Mouse (Mus musculus) heart, embryonic 16.5 days (tissue): ENCODE measurements around the gene Btbd9. TPM values are rescaled to one million over a fixed set of nuclear protein-coding genes. Genes with fewer than 3 reads are reported as not detected.

Source experiments
- ATAC-seq: fragments of 200-750 bp; cut with Nextera tagmentation; replicated peaks from 2 replicates; pipeline ENCODE4 v1.8.0; 2017; ENCODE audit warnings: moderate number of reproducible peaks; ENCODE audit not compliant: insufficient read depth, low FRiP score; ENCODE audit errors: extremely low read depth
- H3K27ac ChIP-seq: fragments of 300-500 bp; sonication (generic); 2 replicates; pipeline ENCODE4 v1.5.1; 2014; ENCODE audit warnings: mild to moderate bottlenecking, low read length, control low read depth, moderate library complexity
- H3K27me3 ChIP-seq: fragments of 300-500 bp; sonication (generic); 2 replicates; pipeline ENCODE4 v1.6.1; 2014; ENCODE audit warnings: low read length, mixed read lengths; ENCODE audit not compliant: control insufficient read depth, insufficient read depth
- H3K36me3 ChIP-seq: fragments of 300-500 bp; sonication (generic); 2 replicates; pipeline ENCODE4 v1.6.1; 2014; ENCODE audit not compliant: control insufficient read depth, insufficient read depth
- H3K4me1 ChIP-seq: fragments of 300-500 bp; sonication (generic); 2 replicates; pipeline ENCODE4 v1.6.1; 2014; ENCODE audit warnings: low read length, mixed read lengths; ENCODE audit not compliant: control insufficient read depth, insufficient read depth
- H3K4me2 ChIP-seq: fragments of 300-500 bp; sonication (generic); 2 replicates; pipeline ENCODE4 v1.6.1; 2014; ENCODE audit warnings: low read depth, mild to moderate bottlenecking, control low read depth, low read length
- H3K4me3 ChIP-seq: fragments of 300-500 bp; sonication (generic); 2 replicates; pipeline ENCODE4 v1.5.1; 2014; ENCODE audit warnings: mild to moderate bottlenecking, control low read depth, low read length
- H3K9ac ChIP-seq: fragments of 300-500 bp; sonication (generic); 2 replicates; pipeline ENCODE4 v1.6.1; 2014; ENCODE audit warnings: low read length, control low read depth
- H3K9me3 ChIP-seq: fragments of 300-500 bp; sonication (generic); replicated peaks from 2 replicates; pipeline ENCODE4 v1.6.1; 2016; ENCODE audit warnings: low read length; ENCODE audit not compliant: control insufficient read depth
- WGBS: fragments of 180-500 bp; shearing (Covaris S2); extraction: QIAGEN DNeasy Blood & Tissue Kit; methylation state at CpG from one replicate; pipeline ENCODE4 v1.1.7; 2014; 5-methylcytosine and 5-hydroxymethylcytosine counted together
- polyA plus RNA-seq: library from polyadenylated mRNA; unstranded; fragments of >200 nt; fragmentation: Nextera tagmentation; extraction: Ambion mirVana; gene quantifications from 2 replicates; pipeline ENCODE4 v1.2.1, GENCODE M21; 2015

Gene Btbd9
- polyA plus RNA-seq, 1 experiment from 2014 or later: 38.9 TPM

DNA sequence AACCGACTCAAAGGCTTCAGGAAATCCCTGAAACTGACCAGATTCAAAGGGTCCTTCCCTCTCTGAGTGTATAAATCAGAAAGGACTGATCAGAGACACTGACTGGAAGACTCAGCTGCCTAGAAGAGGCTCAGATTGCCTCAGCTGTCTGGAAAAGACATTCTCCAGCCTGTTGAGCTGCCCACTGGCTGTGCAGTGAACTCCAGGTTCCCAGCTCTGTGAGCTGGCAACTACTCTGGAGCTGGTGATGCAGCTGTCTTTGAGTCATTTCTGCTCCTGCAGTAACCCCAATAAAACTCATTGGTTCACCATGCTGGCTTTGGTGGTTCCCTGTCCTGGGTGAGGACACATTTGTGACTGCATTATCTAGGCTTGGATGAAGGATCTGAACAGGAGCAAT, 344.8 kb downstream of the Btbd9 start:
- no peaks in the 10 kb centered on the region for H3K36me3 ChIP-seq
- WGBS: 89% methylated on average over 1 of the region's 1 CpGs
- no peak for ATAC-seq
- no peak overlapping the region for H3K4me2 ChIP-seq
- H3K9ac ChIP-seq: no peak overlapping the region
- H3K27ac ChIP-seq: no peak overlapping the region
- H3K27me3 ChIP-seq: no peaks in the 10 kb centered on the region
- H3K4me1 ChIP-seq: peaks cover 12% of the 10 kb centered on the region
- no peaks in the 10 kb centered on the region for H3K9me3 ChIP-seq
- no peak overlapping the region for H3K4me3 ChIP-seq

DNA sequence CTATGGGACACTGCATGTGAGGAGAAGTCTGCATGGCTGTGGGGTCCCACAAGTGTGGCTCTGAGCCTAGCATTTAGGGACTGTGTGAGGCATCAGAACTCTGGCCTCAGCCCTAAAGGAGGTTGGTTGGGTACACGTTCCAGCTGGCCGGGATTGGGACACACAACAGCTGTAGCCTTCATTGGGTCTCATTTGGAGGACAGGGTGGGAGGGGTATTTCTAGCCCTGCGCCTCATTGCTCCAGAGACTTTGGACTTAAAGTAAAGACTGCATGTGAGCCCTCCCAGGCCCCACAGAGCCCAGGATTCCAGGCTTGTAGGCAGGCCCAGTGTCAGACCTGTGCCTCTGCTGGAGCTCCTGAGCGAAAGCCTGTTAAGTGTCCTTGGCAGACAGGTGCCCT, 345.9 kb downstream of the Btbd9 start:
- no peak for ATAC-seq
- H3K36me3 ChIP-seq: no peaks in the 10 kb centered on the region
- H3K4me2 ChIP-seq: no peak overlapping the region
- H3K27ac ChIP-seq: no peak overlapping the region
- WGBS: 91% methylated on average over 4 of the region's 4 CpGs
- no peaks in the 10 kb centered on the region for H3K27me3 ChIP-seq
- no peak overlapping the region for H3K9ac ChIP-seq
- H3K9me3 ChIP-seq: no peaks in the 10 kb centered on the region
- H3K4me1 ChIP-seq: peaks cover 12% of the 10 kb centered on the region
- H3K4me3 ChIP-seq: no peak overlapping the region

DNA sequence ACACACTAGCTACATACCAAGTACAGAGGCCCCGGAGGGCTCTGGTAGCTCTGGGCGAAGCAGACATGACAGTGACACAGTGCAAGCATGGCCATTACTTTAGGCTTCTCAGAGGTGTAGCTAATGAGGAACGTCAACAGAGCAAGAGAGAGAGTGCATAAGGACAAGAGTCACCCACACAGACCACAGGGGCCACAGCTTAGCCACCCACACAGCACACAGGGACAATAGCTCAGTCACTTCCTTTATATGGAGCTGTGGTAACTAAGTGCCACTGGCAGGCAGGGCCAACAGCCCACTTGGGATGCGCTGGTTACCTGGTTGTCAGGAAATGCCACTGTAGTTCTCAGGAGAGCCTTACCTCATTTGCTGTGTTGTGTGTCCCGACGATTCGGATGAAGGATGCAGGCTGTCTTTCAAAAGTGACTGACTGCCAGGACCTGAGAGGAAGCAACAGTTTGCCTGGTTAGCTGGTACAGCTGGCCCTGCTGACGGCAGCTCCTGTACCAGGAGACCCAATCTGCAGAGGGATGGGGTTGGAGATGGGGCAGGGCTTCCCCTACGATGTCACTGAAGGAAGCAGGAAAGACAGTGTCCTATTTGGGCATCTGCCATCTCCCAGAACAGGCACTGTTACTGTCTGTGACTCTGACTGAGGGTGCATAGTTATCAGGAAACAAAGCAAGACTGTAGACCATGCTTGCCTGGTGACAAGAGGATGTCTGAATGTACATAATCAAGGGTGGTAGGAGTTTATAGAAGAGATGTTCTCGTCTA, 347.7 kb downstream of the Btbd9 start:
- Histone ChIP-seq H3K4me3 (no peak overlapping the region), H3K36me3 (no peaks in the 10 kb centered on the region), H3K4me2 (no peak overlapping the region), H3K4me1 (peaks cover 11% of the 10 kb centered on the region), H3K9me3 (no peaks in the 10 kb centered on the region), H3K9ac (no peak overlapping the region), H3K27me3 (no peaks in the 10 kb centered on the region), H3K27ac (no peak overlapping the region)
- ATAC-seq: no peak
- 81% methylated on average over 10 of the region's 10 CpGs for WGBS

DNA sequence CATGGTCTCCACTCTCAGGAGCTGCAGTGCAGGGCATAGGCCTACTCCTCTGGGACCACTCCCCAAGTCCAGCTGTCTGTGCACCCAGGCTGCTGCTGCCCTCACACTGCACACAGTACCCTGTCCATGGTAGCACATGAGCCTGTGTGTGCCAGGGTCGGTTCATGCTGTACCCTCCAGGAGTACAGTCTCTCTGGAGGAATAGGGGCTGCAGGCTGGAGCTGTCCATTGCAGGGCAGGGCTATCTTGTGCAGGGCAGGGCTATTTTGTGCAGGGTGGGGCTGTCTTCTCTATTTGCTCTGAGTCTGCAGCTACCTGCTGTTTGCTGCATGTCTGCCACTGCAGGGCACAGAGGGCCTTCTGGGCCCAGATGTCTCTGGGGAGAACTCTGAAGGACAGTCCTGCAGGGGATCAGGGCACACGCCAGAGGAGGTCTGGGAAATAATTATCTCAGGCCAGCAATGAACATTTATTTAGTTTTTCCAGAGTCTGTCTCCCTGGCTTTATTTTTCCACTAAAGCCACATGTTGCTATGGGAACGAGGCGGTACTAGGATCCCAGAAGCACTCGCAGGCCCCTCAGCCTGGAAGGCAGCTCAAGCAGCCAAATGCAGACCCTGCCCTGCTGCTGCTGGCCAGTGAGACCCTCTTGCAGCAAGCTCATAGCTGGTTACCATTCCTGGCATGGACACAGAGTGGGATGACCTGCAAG, 351.1 kb downstream of the Btbd9 start:
- Histone ChIP-seq H3K4me2 (no peak overlapping the region), H3K9ac (no peak overlapping the region), H3K27ac (no peak overlapping the region), H3K9me3 (no peaks in the 10 kb centered on the region), H3K27me3 (no peaks in the 10 kb centered on the region), H3K4me1 (peaks cover 11% of the 10 kb centered on the region), H3K36me3 (no peaks in the 10 kb centered on the region), H3K4me3 (no peak overlapping the region)
- ATAC-seq: no peak; the same call in 1 of the 2 replicates
- WGBS: 59% methylated on average over 5 of the region's 5 CpGs

GRCm38 (mm10) chr17:30222837-30223236, 353.5 kb downstream of the Btbd9 start:
- no peaks in the 10 kb centered on the region for H3K9me3 ChIP-seq
- WGBS: 86% methylated on average over 12 of the region's 12 CpGs
- no peak for ATAC-seq

GRCm38 (mm10) chr17:30222361-30222760, 353.9 kb downstream of the Btbd9 start:
- peaks cover 7% of the 10 kb centered on the region for H3K4me1 ChIP-seq
- 75% methylated on average over 11 of the region's 11 CpGs for WGBS
- no peak for ATAC-seq
- no peak overlapping the region for H3K9ac ChIP-seq
- H3K36me3 ChIP-seq: no peaks in the 10 kb centered on the region
- no peak overlapping the region for H3K4me2 ChIP-seq
- H3K9me3 ChIP-seq: no peaks in the 10 kb centered on the region
- H3K27ac ChIP-seq: no peak overlapping the region
- H3K27me3 ChIP-seq: no peaks in the 10 kb centered on the region
- no peak overlapping the region for H3K4me3 ChIP-seq

More at GRCm38 (mm10) chr17:30222837-30223236, 353.5 kb downstream of the Btbd9 start:
- Histone ChIP-seq H3K4me3 (no peak overlapping the region), H3K36me3 (no peaks in the 10 kb centered on the region), H3K4me1 (peaks cover 7% of the 10 kb centered on the region), H3K9ac (no peak overlapping the region), H3K27ac (no peak overlapping the region), H3K4me2 (no peak overlapping the region), H3K27me3 (no peaks in the 10 kb centered on the region)

GRCm38 (mm10) chr17:30221677-30222076, 354.6 kb downstream of the Btbd9 start:
- no peak for ATAC-seq
- Histone ChIP-seq H3K4me2 (no peak overlapping the region), H3K4me3 (no peak overlapping the region), H3K9ac (no peak overlapping the region), H3K27ac (no peak overlapping the region), H3K27me3 (no peaks in the 10 kb centered on the region), H3K9me3 (no peaks in the 10 kb centered on the region), H3K36me3 (no peaks in the 10 kb centered on the region), H3K4me1 (peaks cover 9% of the 10 kb centered on the region)
- 81% methylated on average over 14 of the region's 14 CpGs for WGBS

DNA sequence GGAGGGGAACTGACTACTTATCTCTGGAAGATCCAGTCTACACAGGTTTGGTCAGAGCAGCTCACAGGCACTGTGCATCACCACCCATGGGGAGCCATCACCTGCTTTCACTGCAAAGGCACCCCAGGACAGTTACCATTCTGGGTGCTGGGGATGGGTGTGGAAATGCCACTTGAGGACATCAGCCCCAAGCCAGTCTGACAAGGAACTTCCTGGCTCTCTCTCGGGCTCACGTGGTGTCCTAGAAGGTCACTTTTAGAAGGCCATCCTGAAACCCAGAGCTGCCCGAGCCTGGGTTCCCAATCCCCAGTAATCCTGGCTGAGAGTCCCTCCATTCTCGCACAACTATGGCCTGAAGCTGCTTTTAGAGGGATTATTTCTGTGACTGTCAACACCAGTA, 360.5 kb downstream of the Btbd9 start:
- Histone ChIP-seq H3K27me3 (no peaks in the 10 kb centered on the region), H3K27ac (peak overlapping the region; percentile 69), H3K36me3 (no peaks in the 10 kb centered on the region; the same call in 1 of the 2 replicates), H3K9me3 (no peaks in the 10 kb centered on the region), H3K4me3 (no peak overlapping the region), H3K9ac (no peak overlapping the region), H3K4me2 (no peak overlapping the region), H3K4me1 (peaks cover 24% of the 10 kb centered on the region)
- peak; percentile 34 for ATAC-seq
- WGBS: 32% methylated on average over 4 of the region's 4 CpGs

DNA sequence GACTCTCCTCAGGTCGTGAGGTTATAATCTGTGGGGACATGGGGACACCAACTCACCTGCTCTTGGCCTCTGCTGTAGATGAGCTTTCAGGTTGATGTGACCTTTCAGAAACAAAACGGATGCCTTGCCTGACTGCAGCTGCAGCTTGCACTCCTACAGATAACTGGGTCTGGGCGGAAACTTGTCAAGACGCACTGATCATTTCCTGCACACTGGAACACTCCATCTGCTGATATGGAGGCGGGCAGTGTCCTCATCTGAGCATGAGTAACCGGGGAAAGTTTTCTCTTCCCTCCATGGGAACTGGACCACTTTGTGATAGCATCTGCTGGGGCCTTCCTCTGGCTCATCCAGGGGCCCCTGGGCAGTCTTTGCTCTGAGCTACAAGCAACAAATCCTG, 361.9 kb downstream of the Btbd9 start:
- no peak overlapping the region for H3K27ac ChIP-seq
- no peak overlapping the region for H3K4me3 ChIP-seq
- H3K9me3 ChIP-seq: no peaks in the 10 kb centered on the region
- H3K36me3 ChIP-seq: peaks cover 5% of the 10 kb centered on the region
- H3K4me1 ChIP-seq: peaks cover 24% of the 10 kb centered on the region
- H3K27me3 ChIP-seq: no peaks in the 10 kb centered on the region
- H3K9ac ChIP-seq: no peak overlapping the region
- 56% methylated on average over 6 of the region's 6 CpGs for WGBS
- no peak for ATAC-seq
- H3K4me2 ChIP-seq: no peak overlapping the region
